Mouse (Mus musculus): Measurements from ENCODE around the gene 5730522E02Rik.

- no peak for TF ChIP-seq POLR2A (IDR thresholded peaks at IDR 0.05; ENCODE audit: low read depth, low read length)
- no peak for TF ChIP-seq CTCF (IDR thresholded peaks at IDR 0.05; ENCODE audit: extremely low read depth, insufficient read depth, insufficient read length, insufficient replicate concordance)
Observed at GRCm38 (mm10) chr11:25770991-25771568, 439.5 kb downstream of the 5730522E02Rik start.
